Mouse (Mus musculus) MEL (cell line): ENCODE results near the gene Spop. TPM values are rescaled to one million over a fixed set of nuclear protein-coding genes. Genes with fewer than 3 reads are reported as not detected.

Experiments
- DNase-seq: peaks from one replicate; pipeline ENCODE4 v3.0.0; 2011; ENCODE audit warnings: low read depth, low spot score
- H3K27ac ChIP-seq: 2 replicates; pipeline ENCODE4 v1.5.1; 2012; ENCODE audit warnings: low read depth, mild to moderate bottlenecking, control low read depth, low read length, moderate library complexity; ENCODE audit not compliant: control insufficient read depth
- H3K27me3 ChIP-seq, 2 experiments: fragments of 150-350 bp in 1 of 2; sonication (generic) in 1 of 2; 2 replicates each; pipeline ENCODE4 v1.6.1; 2012; ENCODE audit warnings: low read length in 2 of 2, mild to moderate bottlenecking in 2 of 2, improper control_type of control experiment in 1 of 2, moderate library complexity in 1 of 2; ENCODE audit not compliant: insufficient read depth in 2 of 2, control insufficient read depth in 1 of 2
- H3K36me3 ChIP-seq, 2 experiments: 2 replicates each; pipeline ENCODE4 v1.6.1; 2012 to 2014; ENCODE audit warnings: low read length in 2 of 2, improper control_type of control experiment in 1 of 2, inconsistent platforms in 1 of 2, mild to moderate bottlenecking in 1 of 2; ENCODE audit not compliant: insufficient read depth in 2 of 2, control insufficient read depth in 1 of 2
- H3K4me1 ChIP-seq, 2 experiments: fragments of 150-350 bp in 1 of 2; sonication (generic) in 1 of 2; 2 replicates each; pipeline ENCODE4 v1.6.1; 2012; ENCODE audit warnings: low read length in 2 of 2, improper control_type of control experiment in 1 of 2, mild to moderate bottlenecking in 1 of 2; ENCODE audit not compliant: insufficient read depth in 2 of 2, control insufficient read depth in 1 of 2
- H3K4me3 ChIP-seq, 2 experiments: fragments of 150-350 bp in 1 of 2; sonication (generic) in 1 of 2; 2 replicates each; pipeline ENCODE4 v1.5.1; 2012; ENCODE audit warnings: low read depth in 2 of 2, low read length in 2 of 2, mild to moderate bottlenecking in 2 of 2, moderate library complexity in 2 of 2, control low read depth in 1 of 2, improper control_type of control experiment in 1 of 2; ENCODE audit not compliant: control insufficient read depth in 1 of 2, insufficient read depth in 1 of 2
- H3K79me2 ChIP-seq: 2 replicates; pipeline ENCODE4 v1.6.1; 2012; ENCODE audit warnings: mild to moderate bottlenecking, low read length, moderate library complexity; ENCODE audit not compliant: control insufficient read depth, poor library complexity, insufficient read depth
- H3K9ac ChIP-seq: 2 replicates; pipeline ENCODE4 v1.6.1; 2012; ENCODE audit warnings: low read depth, mild to moderate bottlenecking, control low read depth, low read length, moderate library complexity; ENCODE audit not compliant: control insufficient read depth, poor library complexity, severe bottlenecking
- H3K9me3 ChIP-seq: fragments of 150-350 bp; sonication (generic); replicated peaks from 2 replicates; pipeline ENCODE4 v1.6.1; 2012; ENCODE audit warnings: mild to moderate bottlenecking, low read length, improper control_type of control experiment, moderate library complexity; ENCODE audit not compliant: insufficient read depth
- CTCF ChIP-seq, 3 experiments: IDR thresholded peaks in 2 of 3; conservative IDR thresholded peaks in 1 of 3; 2 replicates each; pipeline ENCODE4 v1.5.1; 2011 to 2012; ENCODE audit warnings: low read length in 3 of 3, low read depth in 2 of 3, mild to moderate bottlenecking in 2 of 3, improper control_type of control experiment in 1 of 3, inconsistent platforms in 1 of 3, mixed read lengths in 1 of 3, moderate library complexity in 1 of 3; ENCODE audit not compliant: control insufficient read depth in 1 of 3, insufficient read depth in 1 of 3, poor library complexity in 1 of 3, severe bottlenecking in 1 of 3
- E2F4 ChIP-seq: IDR thresholded peaks from 2 replicates; pipeline ENCODE4 v1.6.1; 2011; ENCODE audit warnings: low read depth, low read length, improper control_type of control experiment, borderline replicate concordance
- ELF1 ChIP-seq: IDR thresholded peaks from 2 replicates; pipeline ENCODE4 v1.6.1; 2014; ENCODE audit warnings: low read depth, mild to moderate bottlenecking, inconsistent platforms, low read length, improper control_type of control experiment, moderate library complexity
- MAFK ChIP-seq: IDR thresholded peaks from 2 replicates; pipeline ENCODE4 v1.6.1; 2011; ENCODE audit warnings: low read depth, mild to moderate bottlenecking, low read length, improper control_type of control experiment, borderline replicate concordance
- MAZ ChIP-seq: IDR thresholded peaks from 2 replicates; pipeline ENCODE4 v1.6.1; 2012; ENCODE audit warnings: low read depth, mild to moderate bottlenecking, inconsistent platforms, low read length, improper control_type of control experiment
- MEF2A ChIP-seq: IDR thresholded peaks from 2 replicates; pipeline ENCODE4 v1.6.1; 2014; ENCODE audit warnings: low read depth, mild to moderate bottlenecking, inconsistent platforms, low read length, improper control_type of control experiment; ENCODE audit not compliant: poor library complexity, insufficient replicate concordance, severe bottlenecking; ENCODE audit errors: extremely low read depth
- MYB ChIP-seq: IDR thresholded peaks from 2 replicates; pipeline ENCODE4 v1.6.1; 2011; ENCODE audit warnings: mild to moderate bottlenecking, low read depth, low read length, improper control_type of control experiment
- MYC ChIP-seq: IDR thresholded peaks from 2 replicates; pipeline ENCODE4 v1.6.1; 2011; ENCODE audit warnings: low read depth, mild to moderate bottlenecking, low read length, improper control_type of control experiment, moderate library complexity
- NELFE ChIP-seq: IDR thresholded peaks from 2 replicates; pipeline ENCODE4 v1.6.1; 2011; ENCODE audit warnings: low read depth, low read length, improper control_type of control experiment
- TCF12 ChIP-seq: IDR thresholded peaks from 2 replicates; pipeline ENCODE4 v1.6.1; 2014; ENCODE audit warnings: low read depth, mild to moderate bottlenecking, inconsistent platforms, low read length, improper control_type of control experiment, moderate library complexity
- USF1 ChIP-seq: IDR thresholded peaks from 2 replicates; pipeline ENCODE4 v1.6.1; 2014; ENCODE audit warnings: low read depth, mild to moderate bottlenecking, inconsistent platforms, low read length, improper control_type of control experiment, moderate library complexity
- USF2 ChIP-seq, 2 experiments: IDR thresholded peaks; 2 replicates each; pipeline ENCODE4 v1.6.1; 2011 to 2012; ENCODE audit warnings: improper control_type of control experiment in 2 of 2, low read length in 2 of 2, borderline replicate concordance in 1 of 2, inconsistent platforms in 1 of 2, low read depth in 1 of 2, mild to moderate bottlenecking in 1 of 2; ENCODE audit not compliant: insufficient read depth in 1 of 2
- ZKSCAN1 ChIP-seq: IDR thresholded peaks from 2 replicates; pipeline ENCODE4 v1.6.1; 2012; ENCODE audit warnings: low read depth, mild to moderate bottlenecking, inconsistent platforms, low read length, improper control_type of control experiment, moderate library complexity
- ZMIZ1 ChIP-seq: IDR thresholded peaks from 2 replicates; pipeline ENCODE4 v1.6.1; 2012; ENCODE audit warnings: low read depth, mild to moderate bottlenecking, inconsistent platforms, low read length, improper control_type of control experiment, moderate library complexity
- polyA plus RNA-seq, 2 experiments: library from polyadenylated mRNA; stranded (reverse) in 1 of 2; unstranded in 1 of 2; fragments of >175 nt in 1 of 2; fragments of >200 nt in 1 of 2; gene quantifications; 2 replicates each; pipeline versions ENCODE4 v1.2.1 to v1.2.4; 2012; ENCODE audit warnings: low replicate concordance in 2 of 2, low read depth in 1 of 2; ENCODE audit not compliant: insufficient read length in 2 of 2, insufficient read depth in 1 of 2, missing spikeins in 1 of 2
- total RNA-seq: library from RNA; depleted of rRNA; stranded (reverse); fragments of 300-350 nt; gene quantifications from 2 replicates; pipeline ENCODE4 v1.2.3, GENCODE M21; 2012

Gene Spop
- total and polyA plus RNA-seq, 3 experiments: 41.5 to 84.0 TPM; not detected in 1

DNA sequence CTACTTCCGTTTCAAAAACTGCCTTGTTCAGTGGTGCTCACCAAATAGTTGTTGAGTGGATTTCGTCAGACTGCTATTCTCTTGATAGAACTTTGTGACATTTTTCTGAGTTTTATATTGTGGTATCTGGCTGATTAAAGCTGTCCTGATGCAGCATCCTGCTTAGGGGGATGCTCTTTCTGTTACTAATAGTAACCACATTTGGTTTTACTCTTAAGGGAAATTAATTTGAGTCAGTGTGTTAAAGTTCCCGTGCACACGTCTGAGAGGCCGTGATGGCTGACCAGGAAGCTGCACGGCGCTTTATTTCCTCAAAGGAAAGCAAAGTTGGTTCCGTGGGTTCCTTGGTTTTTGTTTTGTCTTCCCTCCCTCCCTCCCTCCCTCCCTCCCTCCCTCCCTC, 41.5 kb downstream of the Spop start:
- Histone ChIP-seq H3K4me1 (no peaks in the 10 kb centered on the region), H3K36me3 (peaks cover 0 to 14% of the 10 kb centered on the region in 2 experiments; a peak in 2 of 4 replicates), H3K4me3 (no peak overlapping the region), H3K27me3 (no peaks in the 10 kb centered on the region), H3K79me2 (0 out of 2 replicates have a peak, but pooled peaks cover 5% of the 10 kb centered on the region), H3K27ac (no peak overlapping the region), H3K9ac (no peak overlapping the region), H3K9me3 (no peaks in the 10 kb centered on the region)
- DNase-seq: no peak
- no peak for TF ChIP-seq MYC
- no peak for TF ChIP-seq TCF12
- no peak for TF ChIP-seq MYB

GRCm38 (mm10) chr11:95460872-95461271, 47.0 kb downstream of the Spop start:
- no peak for DNase-seq
- Histone ChIP-seq H3K9ac (no peak overlapping the region), H3K27ac (no peak overlapping the region), H3K79me2 (peaks cover 7% of the 10 kb centered on the region; the same call in 1 of the 2 replicates), H3K4me1 (no peaks in the 10 kb centered on the region), H3K27me3 (no peaks in the 10 kb centered on the region), H3K4me3 (no peak overlapping the region), H3K36me3 (peaks cover 0 to 6% of the 10 kb centered on the region in 2 experiments; a peak in 1 of 4 replicates), H3K9me3 (no peaks in the 10 kb centered on the region)
- no peak for TF ChIP-seq MAZ
- TF ChIP-seq USF1: no peak
- TF ChIP-seq ZKSCAN1: no peak
- TF ChIP-seq MEF2A: no peak
- TF ChIP-seq NELFE: no peak

DNA sequence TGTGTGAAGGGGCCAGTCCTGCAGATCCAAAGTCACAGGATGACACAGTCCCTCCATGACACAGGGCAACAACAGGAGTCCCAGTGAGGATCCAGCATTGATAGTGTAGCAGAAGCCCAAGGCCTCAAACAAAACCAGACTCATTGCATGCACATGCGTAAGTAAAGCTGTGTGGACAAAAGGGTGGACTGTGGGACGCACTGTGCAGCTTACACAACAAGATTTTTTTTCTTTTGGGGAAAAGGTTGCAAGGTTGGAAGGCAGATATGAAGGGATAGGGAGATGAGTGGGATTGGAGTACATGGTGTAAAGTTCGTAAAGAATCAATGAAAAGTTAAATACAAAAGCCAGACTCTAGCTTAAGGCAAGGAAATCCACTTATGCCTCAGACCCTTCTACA, 48.3 kb downstream of the Spop start:
- no peak for DNase-seq
- no peaks in the 10 kb centered on the region for H3K4me1 ChIP-seq
- H3K27ac ChIP-seq: no peak overlapping the region
- no peak for TF ChIP-seq USF1
- no peak for TF ChIP-seq CTCF (IDR thresholded peaks at IDR 0.05 in 2 of 3, conservative IDR thresholded peaks at IDR 0.05 in 1 of 3; ENCODE audit: control insufficient read depth in 1 of 3, insufficient read depth in 1 of 3, low read depth in 2 of 3, low read length in 3 of 3, poor library complexity in 1 of 3, severe bottlenecking in 1 of 3)
- TF ChIP-seq MAFK: no peak
- TF ChIP-seq USF2 (IDR thresholded peaks at IDR 0.05; ENCODE audit: borderline replicate concordance in 1 of 2, insufficient read depth in 1 of 2, low read depth in 1 of 2, low read length in 2 of 2): no peak
- TF ChIP-seq MYC: no peak
- TF ChIP-seq ELF1: no peak
- no peak for TF ChIP-seq ZMIZ1
- TF ChIP-seq E2F4: no peak
- no peak overlapping the region for H3K9ac ChIP-seq
- H3K9me3 ChIP-seq: no peaks in the 10 kb centered on the region
- no peak overlapping the region for H3K4me3 ChIP-seq
- H3K36me3 ChIP-seq: peaks cover 0 to 6% of the 10 kb centered on the region in 2 experiments; a peak in 2 of 4 replicates
- peaks cover 5% of the 10 kb centered on the region; the same call in 1 of the 2 replicates for H3K79me2 ChIP-seq
- H3K27me3 ChIP-seq: no peaks in the 10 kb centered on the region
